Mouse (Mus musculus) neural tube, embryonic 12.5 days (tissue): ENCODE data around the gene Pde8a. TPM values are rescaled to one million over a fixed set of nuclear protein-coding genes. Genes with fewer than 3 reads are reported as not detected.

Experiments used
- ATAC-seq: fragments of 200-750 bp; cut with Nextera tagmentation; 2 replicates; pipeline ENCODE4 v1.8.0; 2017; ENCODE audit warnings: low read depth, mild to moderate bottlenecking, moderate TSS enrichment, moderate library complexity; ENCODE audit not compliant: low FRiP score
- H3K27ac ChIP-seq: fragments of 300-500 bp; sonication (generic); 2 replicates; pipeline ENCODE4 v1.5.1; 2016
- H3K27me3 ChIP-seq: fragments of 300-500 bp; sonication (generic); replicated peaks from 2 replicates; pipeline ENCODE4 v1.6.1; 2016; ENCODE audit warnings: mild to moderate bottlenecking
- H3K36me3 ChIP-seq: fragments of 300-500 bp; sonication (generic); 2 replicates; pipeline ENCODE4 v1.6.1; 2016; ENCODE audit warnings: mild to moderate bottlenecking
- H3K4me1 ChIP-seq: fragments of 300-500 bp; sonication (generic); 2 replicates; pipeline ENCODE4 v1.6.1; 2016
- H3K4me2 ChIP-seq: fragments of 300-500 bp; sonication (generic); replicated peaks from 2 replicates; pipeline ENCODE4 v1.6.1; 2016; ENCODE audit warnings: mild to moderate bottlenecking
- H3K4me3 ChIP-seq: fragments of 300-500 bp; sonication (generic); 2 replicates; pipeline ENCODE4 v1.5.1; 2016
- H3K9ac ChIP-seq: fragments of 300-500 bp; sonication (generic); 2 replicates; pipeline ENCODE4 v1.6.1; 2016; ENCODE audit warnings: mild to moderate bottlenecking
- H3K9me3 ChIP-seq: fragments of 300-500 bp; sonication (generic); 2 replicates; pipeline ENCODE4 v1.6.1; 2016; ENCODE audit warnings: mild to moderate bottlenecking
- WGBS: fragments of 180-500 bp; shearing (Covaris S2); methylation state at CpG from one replicate; pipeline ENCODE4 v1.1.7; 2016; 5-methylcytosine and 5-hydroxymethylcytosine counted together
- polyA plus RNA-seq: library from polyadenylated mRNA; unstranded; fragments of >200 nt; fragmentation: Nextera tagmentation; extraction: Ambion mirVana; gene quantifications from 2 replicates; pipeline ENCODE4 v1.2.1, GENCODE M21; 2016

Pde8a gene
- polyA plus RNA-seq, 1 experiment from 2014 or later = 3.7 TPM

DNA sequence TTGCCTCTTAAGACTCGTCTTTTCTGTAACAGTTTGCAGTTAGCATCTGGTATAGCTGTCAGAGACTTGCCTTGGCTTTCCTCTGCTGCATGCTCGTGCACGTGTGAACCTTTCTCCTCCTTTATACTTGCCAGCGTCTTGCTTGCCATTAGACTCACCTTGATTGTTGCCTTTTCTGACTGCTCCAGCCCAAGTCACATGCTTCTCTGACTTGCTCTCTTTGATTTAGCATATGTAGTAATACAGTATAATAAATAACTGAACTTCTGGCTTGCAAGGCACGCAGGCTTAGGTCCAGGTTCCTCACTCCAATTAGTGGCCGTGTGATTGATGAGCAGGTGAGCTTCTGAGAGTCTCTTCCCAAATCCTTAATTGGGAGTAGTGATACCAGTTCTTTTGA is 37.2 kb downstream of the Pde8a start:
- Histone ChIP-seq H3K27ac (no peak overlapping the region), H3K4me2 (no peak overlapping the region), H3K36me3 (no peaks in the 10 kb centered on the region), H3K27me3 (no peaks in the 10 kb centered on the region), H3K4me1 (no peaks in the 10 kb centered on the region), H3K4me3 (no peak overlapping the region), H3K9me3 (no peaks in the 10 kb centered on the region), H3K9ac (no peak overlapping the region)
- WGBS = 88% methylated on average over 6 of the region's 6 CpGs
- no peak for ATAC-seq

DNA sequence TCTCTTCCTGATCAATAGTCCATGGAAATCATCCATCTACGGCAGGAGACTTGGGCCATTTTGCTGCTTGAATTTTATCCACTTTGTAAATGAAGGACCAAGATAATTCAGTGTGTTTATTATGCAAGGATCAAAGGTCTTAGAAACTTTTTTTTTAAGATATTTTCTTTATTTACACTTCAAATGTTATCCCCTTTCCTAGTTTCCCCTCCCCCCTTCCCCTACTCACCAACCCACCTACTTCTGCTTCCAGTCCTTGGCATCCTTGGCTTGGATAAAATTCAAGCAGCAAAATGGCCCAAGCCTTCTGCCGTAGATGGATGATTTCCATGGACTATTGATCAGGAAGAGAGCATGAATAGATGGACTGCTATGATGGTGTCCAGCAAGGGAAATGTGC is 38.1 kb downstream of the Pde8a start:
- no peak overlapping the region for H3K4me2 ChIP-seq
- no peak overlapping the region for H3K27ac ChIP-seq
- H3K4me3 ChIP-seq = no peak overlapping the region
- ATAC-seq = no peak
- H3K27me3 ChIP-seq = no peaks in the 10 kb centered on the region
- H3K36me3 ChIP-seq = no peaks in the 10 kb centered on the region
- no peaks in the 10 kb centered on the region for H3K4me1 ChIP-seq
- no peak overlapping the region for H3K9ac ChIP-seq
- 84% methylated on average over 2 of the region's 2 CpGs for WGBS
- H3K9me3 ChIP-seq = no peaks in the 10 kb centered on the region

DNA sequence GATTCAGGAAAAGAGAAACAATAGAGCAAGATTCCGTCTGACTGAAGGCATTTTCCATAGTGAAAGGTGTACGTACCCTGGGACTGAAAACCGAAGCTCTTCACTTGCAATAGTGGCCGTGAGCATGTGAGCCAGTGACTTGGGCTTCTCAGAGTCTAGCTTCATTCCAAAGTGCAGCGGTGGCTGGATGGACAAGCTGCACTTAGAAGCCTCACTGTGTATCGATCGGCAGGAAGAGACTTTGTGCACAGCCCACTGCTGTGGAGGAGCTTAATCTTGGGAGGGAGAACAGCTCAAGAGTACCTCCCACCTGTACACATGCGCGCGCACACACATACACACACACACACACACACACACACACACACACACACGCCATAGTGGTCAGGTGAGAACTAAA is 39.9 kb downstream of the Pde8a start:
- H3K36me3 ChIP-seq = no peaks in the 10 kb centered on the region
- no peak overlapping the region for H3K4me2 ChIP-seq
- no peak overlapping the region for H3K9ac ChIP-seq
- no peaks in the 10 kb centered on the region for H3K9me3 ChIP-seq
- H3K27me3 ChIP-seq = no peaks in the 10 kb centered on the region
- H3K27ac ChIP-seq = no peak overlapping the region
- H3K4me3 ChIP-seq = no peak overlapping the region
- 85% methylated on average over 11 of the region's 11 CpGs for WGBS
- no peak for ATAC-seq
- no peaks in the 10 kb centered on the region for H3K4me1 ChIP-seq

DNA sequence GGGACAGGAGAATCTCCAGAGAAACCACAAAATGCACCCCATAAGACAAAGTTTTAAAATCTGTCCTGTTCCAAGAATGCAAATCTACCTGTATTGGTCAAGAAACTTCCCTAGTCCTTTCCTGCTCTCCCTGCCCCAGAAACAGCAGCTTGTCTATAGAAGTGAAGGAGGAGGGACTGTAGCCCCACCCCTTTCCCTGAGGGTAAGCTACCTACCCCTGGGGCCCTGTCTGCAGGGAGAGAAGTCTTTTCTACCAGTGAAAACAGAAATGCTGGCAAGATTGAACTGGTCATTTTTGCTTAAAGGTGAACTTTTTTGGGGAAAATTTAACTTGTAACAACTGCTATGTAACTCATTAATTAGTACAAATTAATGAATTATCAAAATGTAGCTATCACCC is 41.2 kb downstream of the Pde8a start:
- Histone ChIP-seq H3K36me3 (no peaks in the 10 kb centered on the region), H3K27me3 (no peaks in the 10 kb centered on the region), H3K4me1 (no peaks in the 10 kb centered on the region), H3K9me3 (no peaks in the 10 kb centered on the region), H3K9ac (no peak overlapping the region), H3K4me3 (no peak overlapping the region), H3K4me2 (no peak overlapping the region), H3K27ac (no peak overlapping the region)
- no peak for ATAC-seq

DNA sequence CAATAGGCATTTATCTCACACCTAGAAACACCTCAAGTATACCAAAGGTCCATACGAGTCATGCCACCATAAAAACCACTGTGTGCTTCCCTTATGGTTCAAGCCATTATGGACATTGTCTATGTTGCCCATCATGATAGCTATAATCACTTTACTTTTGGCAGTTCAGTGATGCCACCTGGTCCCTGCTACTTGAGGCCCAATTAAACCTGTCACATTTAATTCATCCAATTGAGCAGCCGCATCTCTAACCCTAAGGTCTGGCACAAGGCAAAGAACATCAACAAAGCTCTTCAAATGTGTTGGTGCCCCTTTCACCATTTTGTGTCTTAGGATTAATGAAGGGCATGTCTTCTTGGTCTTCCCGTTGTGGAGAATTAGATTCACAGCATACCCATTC is 42.1 kb downstream of the Pde8a start:
- ATAC-seq = no peak
- no peak overlapping the region for H3K9ac ChIP-seq
- H3K36me3 ChIP-seq = no peaks in the 10 kb centered on the region
- H3K4me3 ChIP-seq = no peak overlapping the region
- no peak overlapping the region for H3K27ac ChIP-seq
- no peaks in the 10 kb centered on the region for H3K27me3 ChIP-seq
- 91% methylated on average over 3 of the region's 3 CpGs for WGBS
- no peak overlapping the region for H3K4me2 ChIP-seq
- H3K9me3 ChIP-seq = no peaks in the 10 kb centered on the region
- no peaks in the 10 kb centered on the region for H3K4me1 ChIP-seq

DNA sequence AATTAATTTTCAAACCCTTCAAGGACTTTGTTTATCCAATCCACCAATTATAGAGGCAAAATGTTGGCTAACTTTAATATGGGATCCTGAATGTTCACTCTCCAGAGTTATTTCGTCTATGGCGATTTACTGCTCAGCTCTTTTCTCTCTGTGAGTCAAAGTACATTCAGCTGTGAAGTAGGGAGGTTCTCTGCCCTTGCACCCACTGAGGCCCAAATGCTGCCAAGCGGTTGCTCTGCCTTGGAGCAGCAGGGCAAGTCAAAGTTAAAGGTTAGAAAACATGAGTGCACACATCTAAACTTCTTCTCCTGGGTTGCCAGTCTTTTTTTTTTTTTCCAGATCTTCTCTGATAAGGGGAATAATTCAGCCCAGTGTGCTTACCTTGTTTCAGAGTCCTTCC is 43.4 kb downstream of the Pde8a start:
- H3K27ac ChIP-seq = no peak overlapping the region
- no peak overlapping the region for H3K4me2 ChIP-seq
- no peaks in the 10 kb centered on the region for H3K27me3 ChIP-seq
- no peaks in the 10 kb centered on the region for H3K9me3 ChIP-seq
- H3K4me3 ChIP-seq = no peak overlapping the region
- H3K9ac ChIP-seq = no peak overlapping the region
- no peaks in the 10 kb centered on the region for H3K4me1 ChIP-seq
- ATAC-seq = no peak
- 91% methylated on average over 3 of the region's 3 CpGs for WGBS
- no peaks in the 10 kb centered on the region for H3K36me3 ChIP-seq

DNA sequence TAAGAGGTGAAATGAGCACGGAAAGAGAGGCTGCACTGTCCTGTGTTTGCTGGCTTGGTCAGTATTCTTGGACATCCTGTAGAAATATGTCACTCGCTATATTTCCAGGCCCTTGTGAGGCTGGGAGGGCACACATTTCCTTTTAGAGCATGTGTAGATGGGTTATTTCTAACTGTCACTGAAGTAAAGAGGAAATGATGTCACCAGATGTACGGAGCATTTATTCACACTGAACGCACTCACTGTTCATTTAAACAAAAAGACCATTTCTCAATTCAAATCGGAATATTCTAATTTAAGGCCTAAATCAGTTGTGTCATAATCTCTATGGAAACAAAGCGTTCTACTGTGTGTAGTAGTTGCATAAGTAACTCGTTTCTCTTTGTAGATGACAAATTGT is 48.2 kb downstream of the Pde8a start:
- Histone ChIP-seq H3K4me2 (no peak overlapping the region), H3K36me3 (no peaks in the 10 kb centered on the region), H3K4me3 (no peak overlapping the region), H3K27me3 (no peaks in the 10 kb centered on the region), H3K27ac (no peak overlapping the region), H3K4me1 (no peaks in the 10 kb centered on the region), H3K9me3 (no peaks in the 10 kb centered on the region), H3K9ac (no peak overlapping the region)
- WGBS = 81% methylated on average over 7 of the region's 7 CpGs
- no peak for ATAC-seq

DNA sequence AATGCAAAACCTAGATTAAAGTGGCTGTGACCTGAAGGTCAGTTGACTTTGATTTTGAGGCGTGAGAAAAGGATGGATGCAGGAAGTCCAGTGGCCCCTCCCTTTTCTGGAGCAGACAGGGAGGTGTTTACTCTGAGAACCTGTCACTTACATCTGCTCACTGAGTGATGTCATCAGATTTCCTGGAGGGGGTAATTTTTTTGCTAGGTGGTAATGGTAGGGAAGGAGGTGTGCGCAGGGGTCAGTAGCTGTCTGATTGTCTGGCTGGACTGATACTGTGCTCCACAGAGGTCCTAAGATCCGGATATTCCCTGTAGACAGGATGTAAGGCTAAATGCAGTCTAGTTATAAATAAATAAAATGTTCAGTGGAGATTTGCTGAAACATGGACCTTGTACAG is 59.5 kb downstream of the Pde8a start:
- WGBS = 81% methylated on average over 3 of the region's 3 CpGs
- Histone ChIP-seq H3K27ac (no peak overlapping the region), H3K36me3 (no peaks in the 10 kb centered on the region), H3K4me2 (no peak overlapping the region), H3K9ac (no peak overlapping the region), H3K4me3 (no peak overlapping the region), H3K4me1 (no peaks in the 10 kb centered on the region), H3K27me3 (no peaks in the 10 kb centered on the region), H3K9me3 (no peaks in the 10 kb centered on the region)
- no peak for ATAC-seq

DNA sequence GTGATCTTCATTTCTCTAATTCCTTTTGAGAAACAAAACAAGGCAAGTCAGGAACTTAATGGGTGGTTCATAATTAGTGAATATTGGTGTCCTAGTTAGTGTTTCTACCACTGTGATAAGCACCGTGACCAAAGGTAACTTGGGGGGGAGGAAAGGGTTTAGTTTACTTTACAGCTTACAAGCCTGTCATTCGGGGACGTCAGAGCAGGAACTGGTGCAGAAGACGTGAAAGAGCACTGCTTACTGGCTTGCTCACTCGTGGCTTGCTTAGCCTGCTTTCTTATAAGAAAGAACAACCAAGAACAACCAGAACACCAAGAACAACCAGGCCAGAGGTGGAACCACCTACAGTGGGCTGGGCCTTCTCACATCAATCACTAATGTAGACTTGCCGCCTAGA is 65.6 kb downstream of the Pde8a start:
- Histone ChIP-seq H3K9me3 (no peaks in the 10 kb centered on the region), H3K4me2 (no peak overlapping the region), H3K36me3 (no peaks in the 10 kb centered on the region), H3K4me1 (no peaks in the 10 kb centered on the region), H3K4me3 (no peak overlapping the region), H3K27me3 (no peaks in the 10 kb centered on the region), H3K9ac (no peak overlapping the region), H3K27ac (no peak overlapping the region)
- no peak for ATAC-seq
- 86% methylated on average over 6 of the region's 6 CpGs for WGBS

DNA sequence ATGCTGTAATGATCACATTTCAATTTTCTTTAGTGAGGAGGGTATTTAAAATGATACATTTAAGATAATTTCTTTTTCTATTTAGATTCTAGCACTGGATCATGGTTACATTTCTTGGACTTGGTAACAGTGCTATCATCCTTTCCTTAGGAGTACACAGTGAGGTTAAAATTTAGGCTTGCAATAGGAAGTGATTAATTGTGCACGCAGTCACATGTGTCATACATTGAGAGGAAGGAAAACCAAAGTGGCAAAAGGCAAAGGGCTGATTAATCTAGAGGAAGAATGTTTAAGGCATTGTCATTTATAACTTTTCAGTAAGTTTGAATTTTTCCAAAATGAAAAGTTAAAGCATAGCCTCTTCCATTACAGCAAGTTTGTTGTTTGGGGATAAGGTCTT is 67.8 kb downstream of the Pde8a start:
- Histone ChIP-seq H3K9ac (no peak overlapping the region), H3K27ac (no peak overlapping the region), H3K9me3 (no peaks in the 10 kb centered on the region), H3K4me1 (no peaks in the 10 kb centered on the region), H3K36me3 (no peaks in the 10 kb centered on the region), H3K4me2 (no peak overlapping the region), H3K4me3 (no peak overlapping the region), H3K27me3 (no peaks in the 10 kb centered on the region)
- 88% methylated on average over 1 of the region's 1 CpGs for WGBS
- ATAC-seq = no peak

DNA sequence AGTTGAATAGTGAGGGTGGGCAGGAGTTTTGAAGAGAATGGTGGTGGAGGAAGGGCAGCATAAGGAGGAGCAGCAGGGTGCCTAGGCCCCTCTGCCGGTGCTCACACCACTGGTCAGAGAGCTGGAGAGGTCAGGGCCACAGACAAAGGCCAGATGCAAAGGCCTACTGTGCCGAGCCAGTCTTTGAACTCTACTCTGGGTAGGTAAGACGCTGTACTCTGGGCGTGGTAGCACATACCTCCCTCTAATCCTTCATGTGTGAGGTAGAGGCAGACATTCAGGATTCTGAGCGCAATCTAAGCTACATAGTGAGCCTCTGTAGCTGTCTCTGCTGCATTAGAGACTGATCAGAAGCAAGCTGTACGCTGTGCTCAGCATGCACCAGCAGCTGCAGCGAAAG is 73.1 kb downstream of the Pde8a start:
- Histone ChIP-seq H3K36me3 (no peaks in the 10 kb centered on the region), H3K9me3 (no peaks in the 10 kb centered on the region), H3K4me3 (no peak overlapping the region), H3K9ac (no peak overlapping the region), H3K4me2 (no peak overlapping the region), H3K27ac (no peak overlapping the region), H3K4me1 (no peaks in the 10 kb centered on the region), H3K27me3 (no peaks in the 10 kb centered on the region)
- WGBS = 36% methylated on average over 7 of the region's 7 CpGs
- no peak for ATAC-seq

DNA sequence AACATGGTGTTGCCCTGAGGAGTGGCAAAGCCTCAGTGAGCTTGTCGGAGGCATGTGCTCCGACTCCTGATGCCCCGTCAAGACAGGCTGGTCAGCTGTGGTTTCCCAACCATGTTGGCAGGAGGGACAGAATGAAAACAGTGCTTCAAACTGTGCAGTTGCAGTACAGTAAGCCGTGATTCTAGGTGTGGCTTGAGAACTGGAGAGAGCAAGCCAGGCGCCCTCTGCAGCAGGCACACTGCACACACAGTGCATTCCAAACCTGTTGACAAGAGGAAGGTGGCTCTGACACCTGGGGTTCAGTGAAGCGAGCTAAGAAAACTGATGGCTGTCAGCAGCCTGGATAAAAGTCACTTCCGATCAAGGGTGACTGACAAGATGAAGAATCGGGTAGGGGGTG is 73.5 kb downstream of the Pde8a start:
- no peaks in the 10 kb centered on the region for H3K36me3 ChIP-seq
- H3K4me2 ChIP-seq = no peak overlapping the region
- no peak overlapping the region for H3K9ac ChIP-seq
- no peak overlapping the region for H3K4me3 ChIP-seq
- H3K27ac ChIP-seq = no peak overlapping the region
- H3K27me3 ChIP-seq = no peaks in the 10 kb centered on the region
- no peaks in the 10 kb centered on the region for H3K9me3 ChIP-seq
- no peak for ATAC-seq
- no peaks in the 10 kb centered on the region for H3K4me1 ChIP-seq
- WGBS = 75% methylated on average over 8 of the region's 8 CpGs

DNA sequence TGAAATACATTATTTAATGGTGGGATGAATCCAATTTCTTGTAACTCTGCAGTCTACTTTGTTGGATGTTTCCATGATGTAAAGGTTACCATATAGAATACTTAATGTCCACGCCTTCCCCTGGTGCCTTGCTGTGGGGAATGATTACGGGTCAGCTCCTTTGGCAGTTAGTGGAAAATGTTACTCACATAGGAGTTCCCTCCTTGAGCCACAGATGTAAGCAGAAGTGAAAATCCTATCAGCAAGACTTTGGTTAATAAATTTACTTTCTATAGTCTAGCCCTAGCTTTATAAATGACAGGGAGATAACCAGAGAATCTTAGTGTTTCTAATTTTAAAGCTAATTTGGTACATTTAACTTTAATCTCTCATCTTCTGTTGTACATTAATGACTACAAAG is 81.8 kb downstream of the Pde8a start:
- H3K4me3 ChIP-seq = no peak overlapping the region
- 90% methylated on average over 2 of the region's 2 CpGs for WGBS
- no peak overlapping the region for H3K4me2 ChIP-seq
- no peaks in the 10 kb centered on the region for H3K4me1 ChIP-seq
- no peak overlapping the region for H3K27ac ChIP-seq
- H3K36me3 ChIP-seq = no peaks in the 10 kb centered on the region
- no peaks in the 10 kb centered on the region for H3K9me3 ChIP-seq
- no peak overlapping the region for H3K9ac ChIP-seq
- H3K27me3 ChIP-seq = no peaks in the 10 kb centered on the region
- ATAC-seq = no peak

DNA sequence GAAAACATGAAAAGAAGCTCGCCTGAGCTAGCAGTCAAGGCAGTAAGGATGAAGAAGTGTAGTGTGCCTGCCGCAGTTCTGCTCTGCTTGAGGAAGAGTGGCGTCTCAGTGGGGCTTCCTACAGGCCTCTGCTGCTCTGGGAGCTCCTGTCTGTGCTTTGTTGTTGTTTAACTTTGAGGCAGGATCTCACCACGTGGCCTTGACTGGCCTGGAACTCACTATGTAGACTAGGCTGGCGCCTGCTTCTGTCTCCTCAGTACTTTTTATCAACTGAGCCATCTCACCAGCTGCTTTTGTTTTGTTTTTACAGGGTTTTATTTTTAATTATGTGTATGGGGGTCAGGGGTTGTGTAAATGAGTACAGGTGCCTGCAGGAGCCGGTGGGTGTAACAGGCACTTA is 84.8 kb downstream of the Pde8a start:
- ATAC-seq = no peak
- Histone ChIP-seq H3K27ac (no peak overlapping the region), H3K36me3 (no peaks in the 10 kb centered on the region), H3K9ac (no peak overlapping the region), H3K4me2 (no peak overlapping the region), H3K27me3 (no peaks in the 10 kb centered on the region), H3K9me3 (no peaks in the 10 kb centered on the region), H3K4me1 (peaks cover 5% of the 10 kb centered on the region; the same call in 1 of the 2 replicates), H3K4me3 (no peak overlapping the region)
- WGBS = 47% methylated on average over 6 of the region's 6 CpGs
